Mouse (Mus musculus) layer of hippocampus, adult 18-20 months (tissue): Measurements from ENCODE around the gene Pxt1. TPM values are rescaled to one million over a fixed set of nuclear protein-coding genes. Genes with fewer than 3 reads are reported as not detected.

ENCODE experiments used
- DNase-seq, 2 experiments: peaks; one replicate each; pipeline ENCODE4 v3.0.0; 2022; ENCODE audit warnings: low spot score in 2 of 2
- total RNA-seq, 2 experiments: library from RNA; stranded (reverse); gene quantifications; 2 replicates each; pipeline ENCODE4 v1.2.3; 2021

Gene Pxt1
- total RNA-seq, 2 experiments from 2014 or later = not detected

GRCm38 (mm10) chr17:28915060-28915628 is 28.5 kb downstream of the Pxt1 start, which contains the start of gene 4930539E08Rik:
Gene 4930539E08Rik, minus strand, starts transcription at chr17:28915324.
- no peak for DNase-seq

GRCm38 (mm10) chr17:28913940-28914339 is 29.7 kb downstream of the Pxt1 start:
- no peak for DNase-seq

GRCm38 (mm10) chr17:28913200-28913599 is 30.4 kb downstream of the Pxt1 start:
- DNase-seq = no peak

DNA sequence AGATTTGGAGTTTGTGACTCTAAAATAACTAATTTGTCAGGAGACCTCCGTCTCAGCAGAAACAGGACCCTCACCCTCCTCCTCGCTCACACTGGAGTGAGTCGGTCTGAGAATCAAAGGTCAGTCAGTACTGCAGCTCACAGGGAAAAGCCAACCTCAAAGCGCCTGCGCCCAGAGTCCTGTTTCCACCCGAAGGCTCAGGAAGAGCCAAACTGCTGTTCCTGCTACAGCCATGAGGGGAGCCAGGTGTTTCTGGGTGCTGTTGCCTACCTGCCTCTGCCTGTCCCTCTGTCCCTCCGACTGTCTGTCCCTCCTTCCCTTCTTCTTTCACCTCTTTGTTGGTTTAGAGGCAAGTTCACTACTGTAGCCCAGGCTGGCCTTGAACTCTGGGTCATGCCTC is 33.5 kb downstream of the Pxt1 start:
- DNase-seq = no peak

DNA sequence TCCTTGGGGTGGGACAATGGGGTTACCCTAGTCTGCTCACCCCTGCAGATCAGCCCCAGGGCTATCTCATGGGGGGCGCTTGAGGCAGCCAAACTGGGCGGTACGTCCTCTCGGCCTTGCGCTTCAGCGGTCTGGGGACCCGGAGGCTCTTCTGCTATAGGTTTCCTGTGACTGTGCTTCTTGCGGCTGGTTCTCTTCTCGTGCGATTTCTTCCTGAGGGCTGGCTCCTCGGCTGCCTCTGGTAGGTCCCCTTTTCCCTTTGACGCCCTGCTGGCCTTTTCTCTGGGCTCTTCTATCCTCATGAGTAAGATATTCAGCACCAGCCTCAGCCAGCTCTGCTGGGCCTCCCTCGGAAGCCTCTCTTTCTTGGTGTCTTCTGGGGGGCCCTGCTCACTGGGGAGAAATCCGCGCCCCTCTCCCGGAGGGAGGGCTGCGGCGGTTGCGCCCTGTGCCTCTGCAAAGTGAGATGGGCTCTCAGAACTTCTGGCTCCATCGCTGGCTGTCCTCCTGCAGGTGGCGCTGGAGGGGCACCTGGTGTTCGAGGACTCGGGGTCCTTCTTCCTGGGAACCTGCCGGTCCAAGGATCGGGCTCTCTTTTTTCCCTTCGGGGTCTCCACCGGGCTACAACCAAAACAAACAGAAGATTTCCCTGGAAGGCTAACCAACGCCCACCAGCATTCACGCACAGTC is 34.2 kb downstream of the Pxt1 start:
- DNase-seq = peak in 1 of 2 experiments; percentile 21

- peak; percentile 30 to 60 for DNase-seq
Observed at GRCm38 (mm10) chr17:28907959-28908358, 35.7 kb downstream of the Pxt1 start.

DNA sequence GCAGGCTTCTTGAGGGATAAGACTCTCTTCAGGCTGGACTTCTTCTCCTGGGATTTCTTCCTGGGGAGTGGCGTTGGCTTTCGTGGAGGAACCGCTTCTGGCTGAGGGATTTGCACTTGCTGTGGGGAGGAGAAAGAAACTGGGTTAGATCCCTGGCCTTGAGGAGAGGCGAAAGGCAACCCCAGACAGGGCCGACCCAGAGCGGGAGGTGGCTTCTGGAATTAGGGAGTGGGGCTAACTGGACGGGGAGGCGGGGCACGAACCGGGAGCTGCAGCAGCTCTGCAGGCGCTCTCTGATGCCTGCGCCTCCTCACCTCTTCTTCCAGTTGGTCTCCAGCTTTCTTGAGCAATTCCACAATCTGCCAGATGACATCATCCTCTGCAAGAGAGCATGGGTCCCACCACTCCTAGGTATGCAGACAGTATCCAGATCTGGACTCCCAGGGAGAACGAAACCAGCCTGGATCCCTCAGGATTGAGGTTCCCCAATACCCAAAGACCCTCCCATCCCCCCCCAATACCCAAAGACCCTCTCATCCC is 38.2 kb downstream of the Pxt1 start:
- DNase-seq = no peak

GRCm38 (mm10) chr17:28904546-28905376 is 38.9 kb downstream of the Pxt1 start:
- DNase-seq = peak; percentile 30 to 63

- DNase-seq = no peak
Observed at GRCm38 (mm10) chr17:28901559-28901958, 42.1 kb downstream of the Pxt1 start.

DNA sequence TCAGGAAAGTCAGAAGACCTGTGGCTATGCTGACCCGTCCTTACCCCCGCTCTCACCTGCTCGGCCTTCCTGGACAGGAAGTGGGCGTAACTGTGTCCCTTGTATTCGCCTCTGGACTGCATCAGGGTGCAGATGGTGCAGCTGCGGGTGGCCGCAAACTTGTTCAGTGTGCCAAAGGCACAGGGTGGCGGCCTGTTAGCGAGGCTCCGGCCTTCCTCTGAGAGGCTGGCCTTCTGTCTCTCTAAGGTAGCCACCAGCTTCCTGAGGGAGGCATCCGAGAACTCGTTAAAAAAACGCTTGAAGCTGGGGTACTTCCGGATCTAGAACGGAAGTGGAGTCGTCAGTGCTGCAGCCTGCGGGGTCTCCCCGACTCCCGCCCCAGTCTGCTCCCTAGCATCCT is 44.2 kb downstream of the Pxt1 start:
- no peak for DNase-seq

GRCm38 (mm10) chr17:28898249-28898648 is 45.4 kb downstream of the Pxt1 start:
- no peak for DNase-seq

DNA sequence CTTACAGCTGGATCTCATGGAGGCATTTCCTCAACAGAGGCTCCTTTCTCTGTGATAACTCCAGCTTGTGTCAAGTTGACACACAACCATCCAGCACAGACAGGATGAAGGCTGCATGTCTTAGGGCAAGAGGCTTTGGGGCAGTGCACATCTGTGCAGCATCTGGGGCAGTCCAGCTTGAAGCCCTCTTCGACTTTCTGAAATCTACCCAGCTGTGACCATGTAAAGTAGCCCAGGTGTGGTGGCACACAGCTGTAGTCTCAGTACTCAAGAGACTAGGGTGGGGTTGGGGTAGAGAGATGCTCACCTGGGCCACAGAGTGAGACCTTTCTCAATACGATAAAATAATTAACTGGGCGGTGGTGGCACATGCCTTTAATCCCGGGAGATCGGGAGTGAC is 45.8 kb downstream of the Pxt1 start:
- no peak for DNase-seq

GRCm38 (mm10) chr17:28896095-28896780 is 47.4 kb downstream of the Pxt1 start:
- no peak for DNase-seq

- DNase-seq = no peak
Observed at GRCm38 (mm10) chr17:28895217-28895875, 48.3 kb downstream of the Pxt1 start.

DNA sequence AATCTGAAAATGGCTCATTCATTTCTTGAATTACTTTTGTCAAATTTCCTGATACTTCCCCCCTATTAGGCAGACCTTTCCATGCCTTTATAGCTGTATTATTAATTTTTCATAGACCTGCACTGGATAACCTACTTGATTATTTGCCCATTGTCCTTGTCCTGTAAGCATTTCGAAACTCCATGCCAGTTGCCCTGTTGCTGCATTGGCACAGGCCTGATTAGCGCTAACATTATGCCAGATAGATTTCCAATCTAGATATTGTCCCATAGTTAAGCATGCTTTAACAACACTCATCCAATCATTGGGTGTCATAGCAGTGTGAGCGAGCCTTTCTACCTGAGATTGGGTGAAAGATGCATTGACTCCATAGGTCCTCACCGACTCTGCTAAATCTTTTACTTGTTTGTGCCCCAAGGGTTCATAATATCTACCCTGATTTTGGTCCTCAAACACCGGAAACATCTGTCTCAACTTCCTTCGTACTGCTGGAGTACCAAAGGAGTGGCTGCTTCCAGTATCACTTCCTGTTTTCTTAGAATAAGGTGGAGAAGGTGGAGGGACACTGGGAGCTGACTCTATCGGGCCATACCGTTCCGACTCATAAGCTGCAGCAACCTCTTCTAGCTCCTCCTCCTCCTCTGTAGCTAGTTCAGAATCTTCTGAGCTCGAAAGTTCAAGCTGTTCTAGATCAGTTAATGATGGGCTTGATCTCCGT is 49.4 kb downstream of the Pxt1 start:
- DNase-seq = no peak

DNA sequence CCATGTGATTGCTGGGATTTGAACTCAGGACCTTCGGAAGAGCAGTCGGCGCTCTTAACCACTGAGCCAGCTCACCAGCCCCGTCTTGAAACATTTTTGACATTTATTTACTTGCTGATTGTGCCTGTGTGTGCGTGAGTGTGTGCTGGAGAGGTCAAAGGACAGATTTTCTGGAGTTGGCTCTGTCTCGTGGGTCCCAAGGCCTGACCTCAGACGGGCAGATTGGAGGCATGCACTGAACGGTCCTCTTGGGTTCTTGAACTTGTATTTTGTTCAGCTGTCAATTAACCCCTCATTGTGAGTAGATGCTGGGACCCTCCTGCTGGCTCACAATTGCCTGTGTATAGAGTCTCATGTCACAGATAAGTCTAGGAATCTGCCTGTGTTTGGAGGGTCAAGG is 57.4 kb downstream of the Pxt1 start:
- no peak for DNase-seq

DNA sequence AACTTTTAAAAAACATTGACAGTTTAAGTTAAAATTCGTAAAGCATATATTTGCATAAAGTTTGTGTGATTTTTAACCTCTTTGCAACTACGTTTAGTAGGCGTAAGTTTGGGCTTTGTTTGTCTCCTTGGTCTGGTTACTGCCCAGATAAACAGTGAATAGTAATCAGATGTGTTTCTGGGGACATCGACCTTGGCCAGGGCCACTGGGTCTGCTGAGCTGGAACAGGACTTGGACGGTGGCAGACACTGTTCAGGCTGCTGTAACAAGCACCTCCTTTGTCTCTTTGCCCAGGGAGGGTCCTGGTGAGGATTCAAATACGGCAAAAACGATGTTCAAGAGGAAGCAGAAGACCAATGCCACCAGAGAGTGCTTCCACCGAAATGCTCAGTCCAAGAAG is 58.4 kb downstream of the Pxt1 start:
- no peak for DNase-seq
